Mouse (Mus musculus): Measurements from ENCODE around the gene Gm21904. TPM values are rescaled to one million over a fixed set of nuclear protein-coding genes. Genes with fewer than 3 reads are reported as not detected.

Gm21904 gene
- not detected in 2 replicates for polyA plus RNA-seq (2012; rRNA removed; ENCODE audit: low replicate concordance)

GRCm38 (mm10) chrY:17846166-17846565, at the start of gene Gm21904:
Gene Gm21904, minus strand, starts transcription at chrY:17846266.

GRCm38 (mm10) chrY:17874441-17874840, 28.4 kb upstream of the Gm21904 start, which contains the start of the genes Gm20772 and Gm20831:
Gene Gm20772, plus strand, starts transcription at chrY:17874741.
Gene Gm20831, plus strand, starts transcription at chrY:17874741.

Other genes starting within 250 kb of the Gm21904 start
- gene Gm20772, start 28.5 kb upstream of the Gm21904 start, polyA plus RNA-seq (2012; rRNA removed; ENCODE audit: low replicate concordance): not detected in 2 replicates
- gene Gm20831, start 28.5 kb upstream of the Gm21904 start, polyA plus RNA-seq (2012; rRNA removed; ENCODE audit: low replicate concordance): not detected in 2 replicates
- gene Srsy, start 91.1 kb upstream of the Gm21904 start, polyA plus RNA-seq (2012; rRNA removed; ENCODE audit: low replicate concordance): not detected in 2 replicates
- gene Gm21764, start 215.5 kb upstream of the Gm21904 start, polyA plus RNA-seq (2012; rRNA removed; ENCODE audit: low replicate concordance): not detected in 2 replicates
- not detected in 2 replicates for gene Ssty1, start 242.8 kb upstream of the Gm21904 start, polyA plus RNA-seq (2012; rRNA removed; ENCODE audit: low replicate concordance)

Data from duodenum, adult 2 months (tissue).